Comparison of ENCODE assay signal across 8 mouse cellular contexts in genomic region chr16:11134348-11135344, GRCm38 (mm10). TPM values are rescaled to one million over a fixed set of nuclear protein-coding genes. Genes with fewer than 3 reads are reported as not detected.
DNase-seq lines count a peak whose midpoint lies in the region; ATAC-seq and TF ChIP-seq lines count a peak whose summit lies in the region.

TSS of gene Txndc11 (minus strand) at chr16:11134650.

- H3K4me2 ChIP-seq in forebrain, embryonic 13.5 days: peak within 1 kb of the TSS; percentile 80
- H3K4me2 ChIP-seq in liver, postnatal 0 days (ENCODE audit: low read depth, low read length): peak within 1 kb of the TSS; percentile 90
- peak within 1 kb of the TSS; percentile 67 for H3K4me2 ChIP-seq in neural tube, embryonic 14.5 days (ENCODE audit: low read depth, low read length)

- H3K9me3 ChIP-seq in ES-Bruce4 (replicated peaks; ENCODE audit: control insufficient read depth, insufficient read depth, low read length, poor library complexity, severe bottlenecking): no peaks in the 10 kb centered on the region
- no peaks in the 10 kb centered on the region for H3K9me3 ChIP-seq in forebrain, embryonic 13.5 days (replicated peaks)
- no peaks in the 10 kb centered on the region for H3K9me3 ChIP-seq in liver, postnatal 0 days (ENCODE audit: low read length)
- H3K9me3 ChIP-seq in neural tube, embryonic 14.5 days (ENCODE audit: control insufficient read depth, low read length): no peaks in the 10 kb centered on the region

- peak; percentile 66 for TF ChIP-seq POLR2A in ES-Bruce4 (IDR thresholded peaks at IDR 0.05; ENCODE audit: insufficient read depth, low read length)

- peak; percentile 100 for DNase-seq in heart, postnatal 10 days
- peak; percentile 95 for DNase-seq in large intestine, adult 2 months (ENCODE audit: low read depth, low spot score)
- peak; percentile 100 for DNase-seq in liver, postnatal 0 days
- DNase-seq in testis, postnatal 10 days (ENCODE audit: low spot score): peak; percentile 100

- H3K9ac ChIP-seq in ES-Bruce4 (ENCODE audit: low read depth, poor library complexity, severe bottlenecking): peak within 1 kb of the TSS; percentile 91
- H3K9ac ChIP-seq in forebrain, embryonic 13.5 days: peak within 1 kb of the TSS; percentile 92
- H3K9ac ChIP-seq in liver, postnatal 0 days (replicated peaks): peak within 1 kb of the TSS; percentile 99
- peak within 1 kb of the TSS; percentile 90 for H3K9ac ChIP-seq in neural tube, embryonic 14.5 days (replicated peaks; ENCODE audit: low read depth, low read length)

- TF ChIP-seq EP300 in ES-Bruce4 (IDR thresholded peaks at IDR 0.05; ENCODE audit: insufficient read depth, low read depth, low read length): 0 out of 2 replicates have a peak, but pooled peaks have one; percentile 15
- TF ChIP-seq EP300 in liver, postnatal 0 days (IDR thresholded peaks at IDR 0.05; ENCODE audit: low read depth): peak; percentile 67

- H3K4me1 ChIP-seq in ES-Bruce4 (ENCODE audit: control insufficient read depth, insufficient read depth, low read length): no peaks in the 10 kb centered on the region
- H3K4me1 ChIP-seq in forebrain, embryonic 13.5 days: peaks cover 25% of the 10 kb centered on the region
- H3K4me1 ChIP-seq in liver, postnatal 0 days (ENCODE audit: insufficient read depth): peaks cover 17% of the 10 kb centered on the region
- peaks cover 22% of the 10 kb centered on the region for H3K4me1 ChIP-seq in neural tube, embryonic 14.5 days (ENCODE audit: control insufficient read depth, insufficient read depth, low read length)

- intact Hi-C loops in heart, postnatal 10 days (cut with DNase I): loop anchor here (2.0 kb wide), 1 partner anchor 40 kb away; no protein-coding TSS in a partner anchor

- no peak for TF ChIP-seq CTCF in ES-Bruce4 (IDR thresholded peaks at IDR 0.05; ENCODE audit: low read depth, low read length)
- TF ChIP-seq CTCF in liver, postnatal 0 days (IDR thresholded peaks at IDR 0.05; ENCODE audit: low read depth): no peak

- under 1% methylated on average over 80 of the region's 80 CpGs for WGBS in forebrain, embryonic 13.5 days
- WGBS in large intestine, adult 2 months: under 1% methylated on average over 80 of the region's 80 CpGs
- WGBS in liver, postnatal 0 days (ENCODE audit: insufficient replicate concordance): under 1% methylated on average over 77 of the region's 80 CpGs
- 0% methylated on average over 80 of the region's 80 CpGs for WGBS in neural tube, embryonic 14.5 days

- no peaks in the 10 kb centered on the region for H3K27me3 ChIP-seq in ES-Bruce4 (ENCODE audit: control insufficient read depth, insufficient read depth, low read length, poor library complexity, severe bottlenecking)
- H3K27me3 ChIP-seq in forebrain, embryonic 13.5 days: no peaks in the 10 kb centered on the region
- no peaks in the 10 kb centered on the region for H3K27me3 ChIP-seq in liver, postnatal 0 days (ENCODE audit: insufficient read depth, low read length)
- no peaks in the 10 kb centered on the region for H3K27me3 ChIP-seq in neural tube, embryonic 14.5 days (ENCODE audit: control insufficient read depth, insufficient read depth, low read length)

- peak; percentile 96 for ATAC-seq in cerebellum, adult (ENCODE audit: insufficient number of reproducible peaks, low FRiP score, low TSS enrichment)
- ATAC-seq in forebrain, embryonic 13.5 days: peak; percentile 99
- peak; percentile 96 for ATAC-seq in liver, postnatal 0 days
- peak; percentile 99 for ATAC-seq in neural tube, embryonic 14.5 days (ENCODE audit: low read depth)

- no peaks in the 10 kb centered on the region for H3K36me3 ChIP-seq in ES-Bruce4 (ENCODE audit: control insufficient read depth, insufficient read depth, low read length, poor library complexity, severe bottlenecking)
- peaks cover 25% of the 10 kb centered on the region for H3K36me3 ChIP-seq in forebrain, embryonic 13.5 days (ENCODE audit: poor library complexity, severe bottlenecking)
- H3K36me3 ChIP-seq in liver, postnatal 0 days (replicated peaks; ENCODE audit: insufficient read depth, low read length): peaks cover 26% of the 10 kb centered on the region
- H3K36me3 ChIP-seq in neural tube, embryonic 14.5 days (ENCODE audit: control insufficient read depth, insufficient read depth, low read length): peaks cover 18% of the 10 kb centered on the region

- H3K4me3 ChIP-seq in ES-Bruce4 (ENCODE audit: low read depth, low read length): peak within 1 kb of the TSS; percentile 81
- peak within 1 kb of the TSS; percentile 89 for H3K4me3 ChIP-seq in forebrain, embryonic 13.5 days
- H3K4me3 ChIP-seq in liver, postnatal 0 days (ENCODE audit: low read depth, low read length): peak within 1 kb of the TSS; percentile 95
- peak within 1 kb of the TSS; percentile 96 for H3K4me3 ChIP-seq in neural tube, embryonic 14.5 days (ENCODE audit: low read depth, low read length)

- H3K27ac ChIP-seq in ES-Bruce4 (ENCODE audit: insufficient read depth, low read length): peak within 1 kb of the TSS; percentile 36; the same call in 1 of the 2 replicates
- H3K27ac ChIP-seq in forebrain, embryonic 13.5 days: peak within 1 kb of the TSS; percentile 89
- peak within 1 kb of the TSS; percentile 99 for H3K27ac ChIP-seq in liver, postnatal 0 days (ENCODE audit: low read depth)
- peak within 1 kb of the TSS; percentile 89 for H3K27ac ChIP-seq in neural tube, embryonic 14.5 days (ENCODE audit: low read depth, low read length)

RNA-seq across cellular contexts. Expression of gene Txndc11, which starts in this region (rescaled TPM):
- 21.1 and 22.5 TPM in 2 replicates for polyA plus RNA-seq in ES-Bruce4 (2011; ENCODE audit: insufficient read depth, insufficient read length, low read depth, missing spikeins)
- 26.0 and 26.4 TPM in 2 replicates for polyA plus RNA-seq in forebrain, embryonic 13.5 days (2015; fragmentation: Nextera tagmentation; extraction: Ambion mirVana)
- 10 to 100 TPM; 22.7 to 24.3 TPM for total RNA-seq in heart, postnatal 10 days (2021)
- polyA plus RNA-seq in large intestine, adult 2 months (2012; rRNA removed): 35.9 and 45.2 TPM in 2 replicates
- polyA plus RNA-seq in liver, postnatal 0 days (2015; fragmentation: Nextera tagmentation; extraction: Ambion mirVana): 17.9 TPM in 2 replicates
- polyA plus RNA-seq in neural tube, embryonic 14.5 days (2014; fragmentation: Nextera tagmentation; extraction: Ambion mirVana): 33.0 and 33.1 TPM in 2 replicates

Comparison
In these comparisons a context has a peak if more than half of its experiments do, and no peak if none do; other contexts are left out.
1. Peak in every context shown above with its lines: DNase-seq, ATAC-seq, H3K4me3 ChIP-seq and H3K27ac ChIP-seq.
2. H3K27ac ChIP-seq: peak in every context shown above with its lines; median percentile 99 in liver, postnatal 0 days; 89 in forebrain, embryonic 13.5 days; 89 in neural tube, embryonic 14.5 days; 36 in ES-Bruce4.